Mouse (Mus musculus) thymus, postnatal 4 days (tissue): ENCODE data around the gene Cfap74.
A peak's percentile ranks its signal among the peaks of the same experiment; 100 is the strongest.

ENCODE experiments used
- DNase-seq: peaks from one replicate; pipeline ENCODE4 v3.0.0; 2021

The Cfap74 gene

GRCm38 (mm10) chr4:155409058-155409776, at the start of gene Cfap74:
Gene Cfap74, plus strand, starts transcription at chr4:155409190.
- DNase-seq, result peak; percentile 92

DNA sequence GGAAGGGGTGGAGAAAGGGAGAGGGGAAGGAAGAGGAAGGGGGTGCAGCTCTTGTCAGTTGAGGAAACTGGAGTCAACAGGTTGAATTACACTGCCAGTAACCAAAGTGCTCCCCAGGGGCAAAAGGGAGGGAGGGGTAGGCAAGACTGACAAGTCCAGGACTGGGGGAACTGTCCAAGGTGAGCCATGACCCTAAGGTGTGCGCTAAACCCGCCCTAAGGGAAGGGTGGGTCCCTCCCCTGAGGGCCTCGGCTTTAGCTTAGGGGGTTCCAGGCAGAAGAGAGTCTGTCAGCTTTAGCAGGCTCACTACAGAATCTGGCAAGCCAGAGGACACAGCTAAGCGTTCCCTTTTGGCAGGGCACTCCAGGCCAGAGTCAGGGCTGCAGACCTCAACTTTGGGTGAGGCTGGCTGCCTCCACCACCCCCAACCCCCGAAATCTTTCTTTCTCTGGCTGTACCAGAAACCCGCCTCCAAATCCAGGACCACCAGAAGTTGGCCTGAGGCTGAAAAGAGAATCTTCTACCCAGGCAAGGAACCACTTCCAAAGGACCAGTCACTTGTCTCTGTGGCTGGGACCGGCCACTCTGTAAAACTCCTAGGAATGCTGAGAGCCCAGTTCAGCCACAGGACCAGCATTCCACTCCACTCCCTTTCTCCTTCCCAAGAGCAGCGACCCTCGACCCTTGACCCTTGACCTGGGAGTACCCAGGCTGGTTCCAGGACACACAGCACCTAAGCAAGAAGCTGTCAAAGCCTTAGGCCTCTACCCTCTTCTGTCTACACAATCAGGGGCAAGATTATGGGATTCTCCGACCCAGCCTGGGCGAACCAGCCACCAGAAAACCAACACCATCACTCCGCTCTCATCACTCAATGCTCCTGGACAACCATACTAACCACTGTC, 49.2 kb upstream of the Cfap74 start:
- no peak for DNase-seq

DNA sequence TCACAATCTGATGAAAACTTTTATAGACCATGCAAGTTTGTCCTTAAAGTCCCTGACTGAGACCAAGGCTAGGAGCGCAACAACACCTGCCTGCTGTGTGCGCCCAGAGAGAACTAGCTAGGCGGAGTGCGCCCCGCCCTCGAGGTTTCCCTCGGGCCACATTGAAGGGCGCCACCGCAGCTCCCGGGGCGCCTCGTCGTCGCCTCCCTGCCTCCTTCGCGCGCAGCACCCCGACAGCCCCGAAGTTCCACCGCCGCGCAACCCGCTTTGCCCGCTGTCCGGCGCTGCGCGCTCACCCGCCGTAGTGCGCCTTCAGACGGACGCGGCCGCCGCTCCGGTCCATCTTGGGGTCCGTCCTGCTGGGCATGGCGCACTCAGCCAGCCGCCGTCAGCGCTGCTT, 48.1 kb upstream of the Cfap74 start:
- peak; percentile 75 for DNase-seq

- DNase-seq, result peak; percentile 89
Measured at GRCm38 (mm10) chr4:155361303-155361791, 47.6 kb upstream of the Cfap74 start, which contains the start of gene Prkcz. Gene Prkcz, minus strand, starts transcription at chr4:155361361.

GRCm38 (mm10) chr4:155362443-155362842, 46.5 kb upstream of the Cfap74 start:
- DNase-seq, result no peak

- no peak for DNase-seq
Measured at GRCm38 (mm10) chr4:155366784-155367183, 42.2 kb upstream of the Cfap74 start.

DNA sequence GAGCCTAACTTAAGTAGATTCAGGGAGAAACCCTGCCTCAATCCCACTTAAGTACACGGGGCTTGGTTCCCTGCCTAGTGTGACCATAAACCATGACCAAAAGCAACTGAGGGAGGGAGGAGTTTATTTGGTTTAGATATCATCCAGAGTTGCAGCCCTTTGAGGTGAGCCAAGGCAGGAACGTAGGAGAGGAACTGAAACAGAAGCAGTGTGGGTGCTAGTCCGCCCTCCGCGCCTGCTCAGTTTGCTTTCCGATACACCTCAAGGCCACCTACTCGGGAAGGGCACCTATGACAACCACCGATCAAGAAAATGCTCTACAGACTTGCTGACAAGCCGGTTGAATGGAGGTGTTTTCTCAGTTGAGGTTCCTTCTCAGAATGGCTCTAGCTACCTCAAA, 41.3 kb upstream of the Cfap74 start:
- no peak for DNase-seq

- peak; percentile 94 for DNase-seq
Measured at GRCm38 (mm10) chr4:155368684-155369083, 40.3 kb upstream of the Cfap74 start.

DNA sequence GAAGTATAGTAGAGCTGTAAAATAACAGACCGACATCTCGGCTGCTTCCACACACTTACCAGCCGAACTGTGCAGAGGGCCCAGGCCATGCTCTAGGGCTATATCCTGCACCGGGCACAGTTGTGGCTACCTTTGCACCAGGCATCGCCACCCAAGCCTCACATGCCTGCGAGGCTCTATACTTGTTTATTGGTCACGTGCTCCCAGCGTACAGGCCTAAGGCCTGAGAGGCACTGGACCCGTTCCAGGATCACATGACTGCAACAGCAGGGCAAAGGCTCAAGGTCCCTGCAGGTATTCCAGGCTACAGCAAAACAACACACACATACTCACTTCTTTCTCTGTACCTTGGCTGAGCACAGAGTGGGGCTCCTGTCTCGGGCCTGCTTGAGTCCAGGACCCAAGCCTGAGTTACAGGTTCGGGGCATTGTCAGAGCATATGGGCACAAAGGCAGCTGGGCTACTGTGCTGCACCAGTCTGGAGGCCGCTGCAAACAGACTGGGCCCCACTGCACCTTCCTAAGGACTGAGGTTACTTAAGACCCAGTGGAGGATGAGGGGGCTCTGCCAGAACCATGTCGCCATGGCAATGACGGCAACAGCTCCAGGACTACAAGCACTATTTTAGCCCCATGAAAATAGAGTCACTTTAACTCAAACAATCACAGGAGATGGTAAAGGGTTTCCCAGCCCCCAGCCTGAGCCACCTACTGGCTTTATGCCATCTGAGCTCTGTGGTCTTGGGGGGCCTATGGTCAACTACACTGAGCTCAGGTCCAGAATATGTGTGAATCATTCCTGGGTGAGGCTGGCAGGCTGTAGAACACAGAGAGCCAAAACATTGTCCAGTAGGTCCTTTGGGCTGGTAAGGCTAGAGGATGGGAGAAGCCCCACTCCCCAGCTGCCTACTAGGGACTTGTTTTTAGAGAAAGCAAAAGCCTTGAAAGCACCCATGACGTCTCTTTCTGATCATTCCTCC, 38.0 kb upstream of the Cfap74 start:
- no peak for DNase-seq

GRCm38 (mm10) chr4:155371797-155372735, 36.9 kb upstream of the Cfap74 start:
- no peak for DNase-seq

- DNase-seq, result no peak
Measured at GRCm38 (mm10) chr4:155381974-155382373, 27.0 kb upstream of the Cfap74 start.

DNA sequence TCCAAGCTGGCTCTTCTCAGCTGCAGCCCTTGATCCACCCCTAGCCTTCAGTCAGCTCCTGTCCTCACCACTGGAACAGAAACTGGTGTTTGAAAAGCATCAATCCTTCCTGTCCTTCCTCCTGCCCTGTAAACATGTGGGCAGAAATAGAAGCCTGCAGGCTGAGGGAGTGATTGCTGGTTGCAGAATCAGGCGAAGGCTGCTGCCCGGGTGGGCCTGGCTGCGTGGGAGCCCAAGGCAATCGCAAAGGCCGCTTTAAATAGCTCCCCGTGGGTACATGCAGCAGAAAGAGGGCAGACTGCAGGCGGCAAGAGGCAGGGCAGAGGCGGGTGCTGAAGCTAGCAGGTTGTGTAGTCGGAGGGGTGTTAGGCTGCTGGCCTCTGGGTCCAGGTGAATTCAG, 26.2 kb upstream of the Cfap74 start:
- DNase-seq, result no peak

GRCm38 (mm10) chr4:155383326-155383725, 25.7 kb upstream of the Cfap74 start:
- DNase-seq, result no peak

DNA sequence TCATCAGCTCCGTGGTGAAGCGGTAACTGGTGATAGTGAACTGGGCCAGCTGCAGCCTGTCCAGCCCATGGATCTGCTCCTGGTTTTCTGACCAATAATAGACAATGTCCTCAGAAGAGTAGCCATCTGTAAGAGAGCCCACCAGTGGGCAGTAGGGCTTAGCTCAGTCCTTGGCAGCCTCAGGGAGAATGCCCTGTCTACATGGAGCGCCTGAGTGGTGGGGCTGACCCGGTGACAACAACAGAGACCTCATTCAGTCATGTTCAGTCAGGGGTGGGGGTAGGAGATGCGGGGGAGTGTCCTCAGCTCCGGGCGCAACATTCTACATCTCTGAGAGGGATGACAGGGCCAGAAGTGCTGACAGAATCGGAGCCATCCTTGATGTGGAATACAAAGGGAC, 21.8 kb upstream of the Cfap74 start:
- no peak for DNase-seq

GRCm38 (mm10) chr4:155395471-155395870, 13.5 kb upstream of the Cfap74 start:
- no peak for DNase-seq

- no peak for DNase-seq
Measured at GRCm38 (mm10) chr4:155396751-155397150, 12.2 kb upstream of the Cfap74 start.

- DNase-seq, result peak; percentile 72
Measured at GRCm38 (mm10) chr4:155397511-155398221, 11.3 kb upstream of the Cfap74 start, which contains the start of gene Gabrd. Gene Gabrd, minus strand, starts transcription at chr4:155398112.

GRCm38 (mm10) chr4:155398222-155398540, 10.8 kb upstream of the Cfap74 start:
- no peak for DNase-seq

GRCm38 (mm10) chr4:155401121-155401520, 7.9 kb upstream of the Cfap74 start:
- no peak for DNase-seq

DNA sequence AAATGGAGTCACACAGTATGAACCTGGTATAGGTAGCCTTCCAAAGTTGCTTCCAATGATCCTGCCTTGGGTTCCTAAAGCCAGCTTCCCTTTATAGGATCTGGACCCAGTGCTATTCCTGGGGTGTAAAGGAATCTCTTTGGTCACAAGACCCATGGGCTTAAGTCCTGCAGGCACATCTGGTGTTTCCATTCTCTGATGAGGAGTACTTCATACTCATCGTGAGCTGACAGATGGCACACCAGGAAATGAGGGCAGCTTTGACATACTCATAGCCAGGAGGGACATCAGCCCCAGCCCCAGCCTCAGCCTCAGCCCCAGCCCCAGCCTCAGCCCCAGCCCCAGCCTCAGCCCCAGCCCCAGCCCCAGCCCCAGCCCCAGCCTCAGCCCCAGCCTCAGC, 6.5 kb upstream of the Cfap74 start:
- DNase-seq, result no peak

DNA sequence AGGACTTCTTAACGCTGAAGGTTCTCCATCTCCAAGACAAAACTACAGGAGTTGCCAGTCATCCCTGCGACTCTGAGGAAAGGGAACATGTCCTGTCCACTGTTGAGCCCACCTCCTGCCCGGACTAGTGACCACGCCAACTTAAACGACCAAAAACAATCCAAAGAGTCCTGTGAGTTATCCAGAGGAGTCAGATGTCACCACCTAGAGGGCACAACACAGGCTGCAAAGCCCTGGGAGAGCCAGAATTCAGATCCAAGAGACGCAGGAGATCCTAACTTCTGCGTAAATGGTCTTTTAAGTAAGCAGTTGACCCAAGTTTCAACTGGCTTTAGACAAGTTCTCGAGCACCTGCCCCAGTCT, 314 bp upstream of the Cfap74 start:
- DNase-seq, result no peak
